Mouse (Mus musculus): ENCODE results near the gene Pmm1. TPM values are rescaled to one million over a fixed set of nuclear protein-coding genes. Genes with fewer than 3 reads are reported as not detected.
A peak's percentile ranks its signal among the peaks of the same experiment; 100 is the strongest.

Gene Pmm1
- polyA plus RNA-seq, 1 experiment from 2014 or later = 19.9 TPM

GRCm38 (mm10) chr15:81941010-81941409 lies 19.7 kb downstream of the Pmm1 start:
- Histone ChIP-seq H3K4me2 (ENCODE audit: low read depth, low read length) (no peak overlapping the region), H3K36me3 (replicated peaks; ENCODE audit: control insufficient read depth, insufficient read depth, low read depth, low read length) (no peaks in the 10 kb centered on the region), H3K9ac (replicated peaks; ENCODE audit: low read length) (no peak overlapping the region), H3K9me3 (replicated peaks; ENCODE audit: control insufficient read depth, low read length) (no peaks in the 10 kb centered on the region), H3K27ac (replicated peaks; ENCODE audit: low read depth, low read length) (no peak overlapping the region), H3K27me3 (ENCODE audit: control insufficient read depth, insufficient read depth, low read length) (no peaks in the 10 kb centered on the region; the same call in 1 of the 2 replicates), H3K4me3 (ENCODE audit: low read depth, low read length) (no peak overlapping the region), H3K4me1 (ENCODE audit: control insufficient read depth, insufficient read depth, low read length) (peaks cover 9% of the 10 kb centered on the region)
- no peak for DNase-seq (ENCODE audit: low spot score)
- no peak for ATAC-seq (replicated peaks; ENCODE audit: insufficient number of reproducible peaks, low FRiP score, low TSS enrichment, low read depth)
- WGBS = 86% methylated on average over 2 of the region's 2 CpGs

- Histone ChIP-seq H3K4me2 (ENCODE audit: low read depth, low read length) (no peak overlapping the region), H3K27me3 (ENCODE audit: control insufficient read depth, insufficient read depth, low read length) (no peaks in the 10 kb centered on the region; the same call in 1 of the 2 replicates), H3K4me1 (ENCODE audit: control insufficient read depth, insufficient read depth, low read length) (peaks cover 9% of the 10 kb centered on the region), H3K36me3 (replicated peaks; ENCODE audit: control insufficient read depth, insufficient read depth, low read depth, low read length) (no peaks in the 10 kb centered on the region), H3K9me3 (replicated peaks; ENCODE audit: control insufficient read depth, low read length) (no peaks in the 10 kb centered on the region), H3K27ac (replicated peaks; ENCODE audit: low read depth, low read length) (no peak overlapping the region), H3K4me3 (ENCODE audit: low read depth, low read length) (no peak overlapping the region), H3K9ac (replicated peaks; ENCODE audit: low read length) (no peak overlapping the region)
- whole genome bisulfite sequencing = 92% methylated on average over 5 of the region's 5 CpGs
- ATAC-seq (replicated peaks; ENCODE audit: insufficient number of reproducible peaks, low FRiP score, low TSS enrichment, low read depth) = no peak
- DNase-seq (ENCODE audit: low spot score) = no peak
Measured at GRCm38 (mm10) chr15:81940219-81940618, 20.5 kb downstream of the Pmm1 start.

- no peak for DNase-seq (ENCODE audit: low spot score)
- Histone ChIP-seq H3K27me3 (ENCODE audit: control insufficient read depth, insufficient read depth, low read length) (no peaks in the 10 kb centered on the region; the same call in 1 of the 2 replicates), H3K4me2 (ENCODE audit: low read depth, low read length) (no peak overlapping the region), H3K4me1 (ENCODE audit: control insufficient read depth, insufficient read depth, low read length) (peaks cover 9% of the 10 kb centered on the region), H3K9ac (replicated peaks; ENCODE audit: low read length) (no peak overlapping the region), H3K4me3 (ENCODE audit: low read depth, low read length) (no peak overlapping the region), H3K9me3 (replicated peaks; ENCODE audit: control insufficient read depth, low read length) (no peaks in the 10 kb centered on the region), H3K36me3 (replicated peaks; ENCODE audit: control insufficient read depth, insufficient read depth, low read depth, low read length) (no peaks in the 10 kb centered on the region), H3K27ac (replicated peaks; ENCODE audit: low read depth, low read length) (no peak overlapping the region)
- 85% methylated on average over 4 of the region's 4 CpGs for WGBS
- no peak for ATAC-seq (replicated peaks; ENCODE audit: insufficient number of reproducible peaks, low FRiP score, low TSS enrichment, low read depth)
Measured at GRCm38 (mm10) chr15:81939774-81940173, 21.0 kb downstream of the Pmm1 start.

- ATAC-seq (replicated peaks; ENCODE audit: insufficient number of reproducible peaks, low FRiP score, low TSS enrichment, low read depth) = no peak
- no peak for DNase-seq (ENCODE audit: low spot score)
- no peaks in the 10 kb centered on the region for H3K9me3 ChIP-seq (replicated peaks; ENCODE audit: control insufficient read depth, low read length)
- no peak overlapping the region for H3K4me3 ChIP-seq (ENCODE audit: low read depth, low read length)
- no peak overlapping the region for H3K4me2 ChIP-seq (ENCODE audit: low read depth, low read length)
- no peaks in the 10 kb centered on the region for H3K36me3 ChIP-seq (replicated peaks; ENCODE audit: control insufficient read depth, insufficient read depth, low read depth, low read length)
- 83% methylated on average over 10 of the region's 10 CpGs for WGBS
- peaks cover 9% of the 10 kb centered on the region for H3K4me1 ChIP-seq (ENCODE audit: control insufficient read depth, insufficient read depth, low read length)
- no peak overlapping the region for H3K9ac ChIP-seq (replicated peaks; ENCODE audit: low read length)
- no peaks in the 10 kb centered on the region; the same call in 1 of the 2 replicates for H3K27me3 ChIP-seq (ENCODE audit: control insufficient read depth, insufficient read depth, low read length)
- no peak overlapping the region for H3K27ac ChIP-seq (replicated peaks; ENCODE audit: low read depth, low read length)
Measured at GRCm38 (mm10) chr15:81939157-81939715, 21.5 kb downstream of the Pmm1 start.

- WGBS = 26% methylated on average over 2 of the region's 2 CpGs
- Histone ChIP-seq H3K9me3 (replicated peaks; ENCODE audit: control insufficient read depth, low read length) (no peaks in the 10 kb centered on the region), H3K4me2 (ENCODE audit: low read depth, low read length) (no peak overlapping the region), H3K36me3 (replicated peaks; ENCODE audit: control insufficient read depth, insufficient read depth, low read depth, low read length) (no peaks in the 10 kb centered on the region), H3K4me1 (ENCODE audit: control insufficient read depth, insufficient read depth, low read length) (peaks cover 6% of the 10 kb centered on the region), H3K4me3 (ENCODE audit: low read depth, low read length) (no peak overlapping the region), H3K27me3 (ENCODE audit: control insufficient read depth, insufficient read depth, low read length) (no peaks in the 10 kb centered on the region; the same call in 1 of the 2 replicates), H3K27ac (replicated peaks; ENCODE audit: low read depth, low read length) (no peak overlapping the region), H3K9ac (replicated peaks; ENCODE audit: low read length) (no peak overlapping the region)
- no peak for ATAC-seq (replicated peaks; ENCODE audit: insufficient number of reproducible peaks, low FRiP score, low TSS enrichment, low read depth)
- DNase-seq (ENCODE audit: low spot score) = peak; percentile 66
Measured at GRCm38 (mm10) chr15:81938246-81938645, 22.5 kb downstream of the Pmm1 start.

GRCm38 (mm10) chr15:81937098-81937972 lies 23.4 kb downstream of the Pmm1 start:
- Histone ChIP-seq H3K4me2 (ENCODE audit: low read depth, low read length) (peak overlapping the region; percentile 86), H3K27me3 (ENCODE audit: control insufficient read depth, insufficient read depth, low read length) (no peaks in the 10 kb centered on the region; the same call in 1 of the 2 replicates), H3K4me1 (ENCODE audit: control insufficient read depth, insufficient read depth, low read length) (peaks cover 5% of the 10 kb centered on the region), H3K27ac (replicated peaks; ENCODE audit: low read depth, low read length) (no peak overlapping the region), H3K4me3 (ENCODE audit: low read depth, low read length) (peak overlapping the region; percentile 44), H3K9ac (replicated peaks; ENCODE audit: low read length) (peak overlapping the region; percentile 65), H3K9me3 (replicated peaks; ENCODE audit: control insufficient read depth, low read length) (no peaks in the 10 kb centered on the region), H3K36me3 (replicated peaks; ENCODE audit: control insufficient read depth, insufficient read depth, low read depth, low read length) (no peaks in the 10 kb centered on the region)
- DNase-seq (ENCODE audit: low spot score) = no peak
- 8% methylated on average over 17 of the region's 19 CpGs for WGBS
- no peak; the same call in 1 of the 2 replicates for ATAC-seq (replicated peaks; ENCODE audit: insufficient number of reproducible peaks, low FRiP score, low TSS enrichment, low read depth)

GRCm38 (mm10) chr15:81936679-81937078 lies 24.1 kb downstream of the Pmm1 start, which contains the start of gene Csdc2:
Csdc2 (plus strand) TSS chr15:81936759.
- WGBS = 0% methylated on average over 12 of the region's 12 CpGs
- DNase-seq (ENCODE audit: low spot score) (peak; percentile 76), ATAC-seq (replicated peaks; ENCODE audit: insufficient number of reproducible peaks, low FRiP score, low TSS enrichment, low read depth) (peak; percentile 63)
- H3K27me3 ChIP-seq (ENCODE audit: control insufficient read depth, insufficient read depth, low read length) = no peaks in the 10 kb centered on the region; the same call in 1 of the 2 replicates
- H3K9me3 ChIP-seq (replicated peaks; ENCODE audit: control insufficient read depth, low read length) = no peaks in the 10 kb centered on the region
- peaks cover 5% of the 10 kb centered on the region for H3K4me1 ChIP-seq (ENCODE audit: control insufficient read depth, insufficient read depth, low read length)
- peak within 1 kb of the TSS; percentile 86 for H3K4me2 ChIP-seq (ENCODE audit: low read depth, low read length)
- H3K27ac ChIP-seq (replicated peaks; ENCODE audit: low read depth, low read length) = no peak within 1 kb of the TSS
- peak within 1 kb of the TSS; percentile 65 for H3K9ac ChIP-seq (replicated peaks; ENCODE audit: low read length)
- no peaks in the 10 kb centered on the region for H3K36me3 ChIP-seq (replicated peaks; ENCODE audit: control insufficient read depth, insufficient read depth, low read depth, low read length)
- peak within 1 kb of the TSS; percentile 44 for H3K4me3 ChIP-seq (ENCODE audit: low read depth, low read length)
